Mouse (Mus musculus) spleen, postnatal 4 days (tissue): ENCODE measurements at regions not wholly inside any gene's neighbourhood (a gene's known extent, or its start where the extent isn't known, plus 50 kb on each side); places are given as distances from the start of the nearest gene placed in this dataset.
A peak's percentile ranks its signal among the peaks of the same experiment; 100 is the strongest.

ENCODE experiments used
- DNase-seq, 2 experiments: peaks; one replicate each; pipeline ENCODE4 v3.0.0; 2022; ENCODE audit warnings: low spot score in 2 of 2

- no peak for DNase-seq
These were observed 435.8 kb downstream of the Zfp536 start for GRCm38 (mm10) chr7:37337616-37338015.

DNA sequence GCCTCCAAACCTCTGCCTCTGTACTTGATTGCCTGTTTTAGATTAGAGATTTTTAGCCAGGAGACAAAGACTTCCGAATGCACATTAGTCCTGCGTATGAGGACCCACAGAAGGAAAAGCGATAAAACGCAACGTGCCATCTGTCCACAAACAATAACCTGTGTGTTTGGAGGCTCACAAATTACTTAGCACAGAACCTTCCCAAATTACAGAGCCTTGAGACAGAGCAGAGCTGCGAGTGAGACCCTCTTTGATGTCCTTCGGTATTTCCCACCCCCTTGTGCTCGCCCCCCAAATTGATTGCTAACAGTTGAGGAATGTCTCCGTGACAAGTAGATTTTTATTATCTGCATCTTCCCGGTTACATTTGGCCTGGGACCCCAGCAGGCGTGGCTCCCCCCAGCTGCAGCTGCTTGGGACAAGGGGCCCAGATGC is 435.4 kb downstream of the Zfp536 start:
- no peak for DNase-seq

DNA sequence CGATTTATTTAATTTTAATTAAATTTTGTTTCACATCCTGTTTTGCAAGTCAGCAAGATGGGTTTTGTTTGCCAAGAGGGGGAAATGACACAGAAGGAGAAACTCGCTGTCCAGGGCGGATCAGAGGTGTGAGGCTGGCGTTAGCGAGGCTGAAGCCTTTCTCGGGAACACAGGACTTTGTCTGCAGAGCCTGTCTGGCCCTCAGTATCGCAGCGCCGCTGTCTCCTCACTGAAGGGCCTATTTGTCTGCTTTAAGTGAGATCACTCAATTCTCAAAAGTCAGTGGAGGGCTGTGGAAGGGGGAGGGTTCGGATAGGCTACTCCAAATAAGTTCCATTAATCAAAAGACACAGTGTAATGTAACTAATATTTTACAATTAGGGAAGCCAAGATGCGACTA is 430.8 kb downstream of the Zfp536 start:
- no peak for DNase-seq

- DNase-seq, result no peak
These were observed 430.3 kb downstream of the Zfp536 start for GRCm38 (mm10) chr7:37343021-37343593.

DNA sequence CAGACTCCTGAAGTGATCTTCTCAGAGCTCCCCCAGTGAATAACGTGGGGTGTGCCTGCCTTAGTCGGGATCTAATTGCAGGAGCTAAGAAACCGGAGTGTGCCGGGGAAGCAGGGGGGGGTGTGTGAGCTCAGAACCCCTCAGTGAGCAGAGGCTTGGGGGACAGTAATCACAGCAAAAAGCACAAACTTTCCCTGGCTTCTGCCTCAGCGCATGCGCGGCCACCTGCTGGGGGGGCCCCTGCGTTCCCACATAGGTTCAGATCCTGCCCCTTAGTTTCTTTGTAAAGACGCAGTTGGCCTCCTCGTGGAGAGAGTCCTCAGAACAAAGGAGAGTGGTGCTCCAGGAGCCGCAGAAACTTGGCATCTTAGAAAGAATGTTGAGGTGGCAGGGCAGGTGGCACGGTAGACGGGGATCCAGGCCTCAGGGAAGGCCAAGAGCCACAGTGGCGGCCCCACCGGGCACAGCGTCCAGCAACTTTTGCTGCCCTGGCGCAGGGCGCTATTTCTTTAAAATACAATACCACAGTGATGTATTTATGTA is 429.7 kb downstream of the Zfp536 start:
- no peak for DNase-seq

GRCm38 (mm10) chr7:37346041-37346440 is 427.4 kb downstream of the Zfp536 start:
- peak; percentile 30 to 69 for DNase-seq

DNA sequence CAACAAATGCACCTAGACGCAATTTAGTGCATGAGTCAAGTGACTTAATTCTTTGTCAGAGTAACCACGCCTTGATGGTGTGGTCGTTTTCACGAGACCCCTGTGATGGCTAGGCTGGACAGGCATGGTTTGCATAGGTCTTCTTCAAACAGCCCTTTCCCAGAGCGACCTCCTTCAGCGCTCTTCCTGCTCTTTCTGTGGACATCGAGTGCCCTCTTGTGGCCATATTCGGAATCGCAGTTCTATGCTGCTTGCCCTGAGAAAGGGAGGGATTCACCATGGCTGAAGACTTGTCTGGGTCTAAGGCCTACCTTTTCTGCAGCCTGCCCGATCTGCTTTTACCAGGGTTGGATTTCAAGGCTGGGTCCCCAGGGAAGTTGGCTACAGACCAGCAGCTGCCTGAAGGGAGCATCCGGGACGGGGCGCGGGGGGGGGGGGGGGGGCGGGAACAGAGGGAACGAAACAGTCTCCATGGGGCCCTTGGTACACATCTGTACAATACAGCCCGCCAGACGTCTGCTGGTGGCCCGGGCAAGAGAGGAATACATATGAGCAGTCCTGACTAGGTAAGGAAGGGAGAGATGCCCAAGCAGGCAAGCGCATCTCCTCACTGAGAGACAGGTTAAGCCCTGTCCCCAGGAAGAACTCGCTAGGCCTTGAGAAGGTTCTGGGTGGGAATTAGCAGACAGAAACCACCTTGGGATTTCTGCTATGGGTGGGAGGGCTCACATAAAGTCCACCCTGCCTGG is 415.6 kb downstream of the Zfp536 start:
- DNase-seq, result peak; percentile 69 to 90

DNA sequence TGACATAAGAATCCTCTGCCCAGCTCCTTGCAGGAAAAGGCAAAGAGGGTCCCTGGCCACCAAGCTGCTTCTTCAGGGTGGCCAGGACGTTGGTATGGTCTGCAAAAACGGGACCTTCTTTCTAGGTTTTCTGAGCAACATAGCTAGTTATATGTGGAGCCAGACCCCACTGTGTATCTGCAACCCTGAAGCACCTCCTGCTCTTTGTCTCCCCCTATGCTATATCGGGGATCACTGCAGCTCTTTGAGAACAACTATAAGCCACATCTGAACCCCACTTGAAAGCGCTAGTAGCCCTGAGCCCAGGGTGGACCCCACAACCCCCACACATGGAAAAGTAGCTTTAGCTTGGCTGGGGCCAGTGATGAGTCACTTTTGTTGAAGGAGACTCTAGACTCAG is 414.9 kb downstream of the Zfp536 start:
- DNase-seq, result no peak

DNA sequence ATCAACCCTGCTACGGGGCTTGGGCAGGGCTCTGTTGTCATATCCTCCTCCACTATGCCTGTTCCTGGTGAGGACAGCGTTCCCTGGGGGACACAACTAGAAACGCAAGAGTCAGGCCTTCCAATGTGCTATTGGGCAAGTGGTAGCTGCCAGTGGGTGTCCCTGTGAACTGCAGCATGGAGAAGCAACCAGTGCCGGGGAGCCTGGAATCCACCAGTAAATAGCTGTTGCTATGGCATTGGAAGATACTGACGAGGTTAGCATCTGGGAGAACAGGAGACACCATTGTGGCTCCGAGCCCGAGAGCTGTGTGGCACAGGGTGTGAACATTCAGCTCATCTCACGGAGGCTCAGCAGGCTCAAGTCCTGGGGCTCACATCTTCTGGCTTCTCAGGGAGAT is 414.0 kb downstream of the Zfp536 start:
- no peak for DNase-seq

- DNase-seq, result no peak
These were observed 413.3 kb downstream of the Zfp536 start for GRCm38 (mm10) chr7:37360171-37360570.

- DNase-seq, result no peak
These were observed 411.5 kb downstream of the Zfp536 start for GRCm38 (mm10) chr7:37361802-37362441.

GRCm38 (mm10) chr7:37362879-37363278 is 410.6 kb downstream of the Zfp536 start:
- no peak for DNase-seq

DNA sequence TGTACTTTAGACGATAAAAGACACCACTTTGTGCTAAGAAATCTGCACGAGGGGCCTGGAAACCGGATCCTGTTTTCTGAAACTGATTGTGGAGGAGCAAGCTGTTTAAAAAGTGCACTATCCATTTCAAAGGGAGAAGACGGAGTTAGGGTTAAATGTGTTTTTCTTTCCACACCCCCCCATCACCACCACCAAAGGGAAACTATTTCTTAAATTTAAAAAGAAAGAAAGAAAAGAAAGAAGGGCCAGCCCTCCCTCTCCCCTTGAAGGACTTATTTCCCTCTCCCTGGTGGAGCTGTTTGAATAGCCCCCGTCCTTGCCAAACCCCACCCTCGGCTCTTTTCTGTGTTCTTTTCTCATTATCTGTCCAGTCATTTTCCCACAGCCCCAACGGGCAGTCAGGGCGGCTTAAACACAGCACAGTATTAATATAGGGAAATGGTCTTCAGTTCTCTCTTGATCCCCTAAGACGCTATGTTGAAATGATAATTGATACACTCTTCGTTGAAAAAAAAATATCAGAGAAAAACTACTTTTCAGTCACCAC is 409.7 kb downstream of the Zfp536 start:
- no peak for DNase-seq

- DNase-seq, result no peak
These were observed 409.2 kb downstream of the Zfp536 start for GRCm38 (mm10) chr7:37364221-37364620.

GRCm38 (mm10) chr7:37366006-37366405 is 407.4 kb downstream of the Zfp536 start:
- no peak for DNase-seq

DNA sequence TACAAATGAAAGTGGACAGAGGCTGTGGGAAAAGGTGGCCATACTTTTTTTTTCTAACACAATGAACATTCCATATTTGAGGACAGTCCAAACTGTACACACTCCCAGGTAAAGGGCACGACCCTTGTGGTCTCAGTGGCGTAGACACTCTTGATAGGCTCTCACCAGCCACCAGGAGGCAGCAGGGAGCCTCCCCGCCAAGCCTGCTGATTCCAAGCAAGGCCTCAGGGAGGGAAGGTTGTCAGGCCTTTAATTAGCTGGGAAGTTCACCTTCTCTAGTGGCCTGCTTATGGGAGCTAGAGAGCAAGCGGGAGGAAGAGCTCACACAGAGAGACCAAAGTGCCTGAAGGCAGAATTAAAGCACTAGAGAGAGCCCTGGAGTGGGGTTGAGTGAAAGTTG is 403.7 kb downstream of the Zfp536 start:
- no peak for DNase-seq

GRCm38 (mm10) chr7:37373864-37374263 is 399.6 kb downstream of the Zfp536 start:
- DNase-seq, result peak; percentile 42 to 78

DNA sequence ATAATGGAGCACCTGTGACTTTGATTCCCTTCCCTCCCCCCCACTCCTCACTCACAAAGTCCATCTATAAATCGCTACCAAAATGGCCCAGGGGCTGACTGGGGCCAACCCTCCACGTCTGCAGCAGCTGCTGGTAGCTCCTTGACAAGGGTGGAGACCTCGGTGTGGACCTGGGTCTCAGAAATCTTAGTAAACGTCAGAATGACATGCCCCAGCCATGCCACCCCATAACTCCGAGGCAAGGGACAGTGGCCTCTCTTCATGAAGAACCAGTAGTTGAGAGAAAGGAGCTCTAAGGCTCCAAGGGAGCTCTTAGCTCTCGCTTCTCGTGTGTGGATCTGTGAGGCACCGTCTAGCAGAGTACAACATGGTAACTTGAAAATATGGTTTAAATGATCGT is 398.4 kb downstream of the Zfp536 start:
- DNase-seq, result no peak

DNA sequence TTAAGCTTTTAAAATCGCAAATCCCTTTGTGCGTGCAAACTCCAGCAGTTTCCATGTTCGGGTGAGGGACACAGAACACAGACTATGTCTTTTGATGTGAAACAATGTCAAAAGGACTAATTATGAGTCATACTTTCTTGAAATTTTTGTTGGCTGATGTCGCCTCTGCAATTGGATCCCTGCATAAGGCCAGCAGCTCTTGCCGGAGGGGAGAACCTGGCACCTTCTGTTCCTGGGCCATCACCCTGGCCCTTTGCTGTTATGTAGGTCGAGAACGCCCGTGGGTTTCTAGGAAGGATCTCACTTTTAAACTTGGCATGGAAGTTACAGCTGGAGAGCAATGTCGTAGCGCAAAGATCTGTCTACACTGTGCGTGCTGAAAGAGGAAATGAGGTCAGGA is 397.9 kb downstream of the Zfp536 start:
- no peak for DNase-seq

- DNase-seq, result no peak
These were observed 397.2 kb downstream of the Zfp536 start for GRCm38 (mm10) chr7:37376207-37376606.

DNA sequence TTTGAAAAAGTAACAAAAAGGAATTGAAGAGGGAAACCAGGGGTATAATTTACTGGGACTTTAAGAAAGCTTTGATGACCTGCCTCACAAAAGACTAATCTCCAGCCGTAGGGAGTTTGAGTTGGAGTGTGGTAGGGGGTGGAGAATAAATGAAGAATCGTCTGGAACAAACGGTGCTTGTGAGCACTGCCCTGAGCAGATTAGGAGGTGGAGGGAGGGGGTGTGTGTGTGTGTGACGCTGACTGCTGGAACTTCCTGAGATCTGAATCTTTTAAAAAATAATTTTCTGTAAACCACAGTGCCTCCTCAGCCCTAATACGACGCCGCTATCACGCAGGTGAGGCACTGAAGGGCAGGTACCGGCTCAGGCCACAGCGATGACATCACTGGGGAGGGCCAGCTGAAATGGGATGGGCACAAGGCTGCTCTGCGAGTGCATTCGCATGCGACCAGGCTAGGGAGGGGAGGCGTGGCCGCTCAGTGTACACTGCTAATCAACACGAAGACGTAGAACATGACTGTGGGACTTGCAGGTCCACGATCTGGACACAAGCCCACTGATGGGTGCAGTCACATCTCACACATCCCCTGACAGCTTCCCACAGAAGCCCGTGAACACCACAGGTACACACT is 395.4 kb downstream of the Zfp536 start:
- DNase-seq, result no peak

DNA sequence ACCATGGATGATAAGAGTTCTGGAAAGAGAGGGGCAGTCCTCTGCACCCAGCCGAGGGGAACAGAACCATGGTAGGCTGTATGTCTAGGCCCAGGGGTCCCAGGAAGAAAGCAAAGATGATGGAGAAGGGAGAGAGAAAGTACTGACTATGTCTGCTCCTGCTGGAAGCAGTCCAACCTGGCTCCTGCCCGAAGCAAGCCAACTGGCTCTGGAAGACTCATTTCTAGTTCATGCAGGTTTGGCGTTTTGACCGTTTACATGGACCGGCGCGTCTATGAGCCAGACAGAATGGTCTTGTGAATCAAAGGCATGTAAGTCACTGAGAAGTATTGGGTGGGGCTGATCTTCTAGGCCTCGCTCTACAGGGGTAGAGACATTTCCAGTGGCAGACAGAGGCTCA is 385.6 kb downstream of the Zfp536 start:
- DNase-seq, result no peak
